Mouse (Mus musculus): Measurements from ENCODE around the gene Hdlbp. TPM values are rescaled to one million over a fixed set of nuclear protein-coding genes. Genes with fewer than 3 reads are reported as not detected.
A peak's percentile ranks its signal among the peaks of the same experiment; 100 is the strongest.
"Not testable (repeated sequence)": the region's sequence is repeated elsewhere in the genome, so short reads cannot be mapped to it uniquely, and the experiment has no call there.

Gene Hdlbp
- total RNA-seq, 1 experiment, result 147 TPM

DNA sequence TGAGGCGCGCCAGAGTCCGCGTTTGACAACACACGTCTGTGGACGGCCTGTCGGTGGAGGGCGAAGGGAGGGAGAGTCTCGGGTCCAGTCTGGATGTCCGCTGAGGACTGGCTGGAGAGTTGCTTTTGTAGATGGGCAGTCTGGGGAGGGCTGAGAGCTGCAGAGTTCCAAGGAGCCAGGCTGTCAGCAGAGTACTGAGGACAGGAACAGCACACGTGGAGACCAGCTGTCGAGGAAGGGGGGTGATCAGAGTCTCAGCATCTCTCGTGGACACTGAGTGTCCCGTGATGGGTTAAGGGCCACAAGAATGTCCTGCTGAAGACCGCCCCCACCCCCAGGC lies 33.7 kb upstream of the Hdlbp start:
- Histone ChIP-seq H3K4me1 (ENCODE audit: control insufficient read depth in 2 of 2, insufficient read depth in 2 of 2, low read length in 2 of 2, poor library complexity in 1 of 2) (0 out of 4 replicates have a peak, but pooled peaks cover 0 to 2% of the 10 kb centered on the region in 2 experiments), H3K9ac (ENCODE audit: insufficient read depth, low read depth, low read length, poor library complexity, severe bottlenecking) (peak overlapping the region; percentile 84), H3K9me3 (ENCODE audit: control insufficient read depth, insufficient read depth, low read depth, low read length) (no peaks in the 10 kb centered on the region), H3K36me3 (ENCODE audit: control insufficient read depth, insufficient read depth, low read length, poor library complexity, severe bottlenecking) (peaks cover 8% of the 10 kb centered on the region), H3K4me3 (ENCODE audit: insufficient read depth in 1 of 2, low read depth in 1 of 2, low read length in 2 of 2, poor library complexity in 1 of 2, severe bottlenecking in 1 of 2) (peak overlapping the region; percentile 75 to 96), H3K27ac (ENCODE audit: insufficient read depth, low read depth, low read length, poor library complexity, severe bottlenecking) (peak overlapping the region; percentile 44; the same call in 1 of the 2 replicates)
- TF ChIP-seq HCFC1 (IDR thresholded peaks at IDR 0.05; ENCODE audit: borderline replicate concordance, insufficient read depth, low read length), result no peak
- TF ChIP-seq CHD2 (IDR thresholded peaks at IDR 0.05; ENCODE audit: low read depth, low read length), result no peak
- TF ChIP-seq ZC3H11A (IDR thresholded peaks at IDR 0.05; ENCODE audit: borderline replicate concordance, low read depth, low read length), result no peak
- no peak for TF ChIP-seq ZNF384 (IDR thresholded peaks at IDR 0.05; ENCODE audit: low read depth, low read length)
- TF ChIP-seq MAFK (IDR thresholded peaks at IDR 0.05; ENCODE audit: insufficient read depth, low read depth, low read length), result no peak
- DNase-seq (ENCODE audit: low read depth, low spot score), result no peak
- in situ Hi-C loops (cut with MboI; ENCODE audit: low sequenced_read_pairs in 2 of 2, unreplicated experiment in 2 of 2), result no loop called here

DNA sequence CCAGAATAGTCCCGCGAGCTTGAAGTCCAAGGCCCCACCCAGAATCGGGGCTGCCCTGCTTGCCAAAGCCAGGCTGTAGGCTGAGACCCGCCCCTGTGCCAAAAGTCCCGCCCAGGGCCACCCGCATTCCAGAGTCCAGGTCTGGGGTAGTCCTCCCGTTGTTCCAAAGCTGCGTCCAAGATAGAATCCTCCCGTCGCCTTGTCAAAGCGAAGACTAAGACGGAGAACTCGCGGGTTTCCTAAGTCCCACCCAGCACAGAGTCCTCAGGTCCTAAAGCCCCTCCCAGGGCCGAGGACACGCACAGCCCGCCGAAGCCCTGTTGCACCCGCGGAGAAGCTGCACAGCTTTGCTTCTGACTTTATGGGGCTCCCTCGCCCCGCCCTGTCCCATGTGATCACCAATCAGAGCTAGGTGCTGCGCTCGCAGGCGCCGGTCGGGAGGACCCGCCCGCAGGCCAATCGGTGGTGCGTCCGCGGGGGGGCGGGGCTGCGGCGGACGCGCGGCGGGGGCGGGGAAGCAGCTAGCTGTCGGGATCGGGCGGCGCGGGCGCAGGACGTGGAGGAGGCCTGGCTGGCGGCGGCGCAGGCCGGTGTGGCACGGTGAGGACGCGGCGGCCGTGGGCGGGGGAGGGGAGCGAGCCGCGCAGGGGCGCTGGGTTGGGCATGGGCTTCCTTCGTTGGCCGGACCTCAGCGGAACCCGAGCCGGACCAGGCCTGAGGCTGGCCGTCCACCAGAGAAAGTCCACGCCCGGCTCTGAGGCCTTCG lies 33.2 kb upstream of the Hdlbp start, which contains the start of gene Farp2:
Gene Farp2, plus strand, starts transcription at position 495 of the 766 bp plus-strand sequence.
- Histone ChIP-seq H3K36me3 (ENCODE audit: control insufficient read depth, insufficient read depth, low read length, poor library complexity, severe bottlenecking) (peaks cover 10% of the 10 kb centered on the region), H3K4me1 (ENCODE audit: control insufficient read depth in 2 of 2, insufficient read depth in 2 of 2, low read length in 2 of 2, poor library complexity in 1 of 2) (peaks cover 0 to 3% of the 10 kb centered on the region in 2 experiments; a peak in 1 of 4 replicates), H3K9me3 (ENCODE audit: control insufficient read depth, insufficient read depth, low read depth, low read length) (no peaks in the 10 kb centered on the region), H3K9ac (ENCODE audit: insufficient read depth, low read depth, low read length, poor library complexity, severe bottlenecking) (peak within 1 kb of the TSS; percentile 84), H3K4me3 (ENCODE audit: insufficient read depth in 1 of 2, low read depth in 1 of 2, low read length in 2 of 2, poor library complexity in 1 of 2, severe bottlenecking in 1 of 2) (peak within 1 kb of the TSS; percentile 80 to 96), H3K27ac (ENCODE audit: insufficient read depth, low read depth, low read length, poor library complexity, severe bottlenecking) (peak within 1 kb of the TSS; percentile 45; the same call in 1 of the 2 replicates)
- in situ Hi-C loops (cut with MboI; ENCODE audit: low sequenced_read_pairs in 2 of 2, unreplicated experiment in 2 of 2), result no loop called here
- DNase-seq (ENCODE audit: low read depth, low spot score), result peak; percentile 86
- TF ChIP-seq HCFC1 (IDR thresholded peaks at IDR 0.05; ENCODE audit: borderline replicate concordance, insufficient read depth, low read length) (peak; percentile 15; the same call in 1 of the 2 replicates), CHD2 (IDR thresholded peaks at IDR 0.05; ENCODE audit: low read depth, low read length) (no peak)

DNA sequence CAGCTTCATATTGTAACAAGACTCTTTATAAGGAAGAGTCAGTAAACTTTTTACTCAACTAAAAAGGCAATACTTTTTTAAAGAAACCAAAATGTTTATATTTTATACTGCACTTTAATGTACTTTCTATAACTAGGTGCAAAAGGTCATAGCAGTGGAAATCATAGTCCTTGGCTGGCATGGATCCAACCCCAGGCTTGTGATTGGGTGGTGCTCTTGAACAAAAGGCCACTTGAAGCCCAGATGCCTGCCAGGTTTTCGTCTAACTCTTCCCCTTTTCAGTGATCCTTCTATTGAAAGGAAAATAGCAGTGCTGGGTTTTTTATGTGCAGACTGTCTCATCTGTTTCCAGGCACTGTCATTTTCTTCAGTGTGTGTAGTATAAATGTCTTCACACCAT lies 30.0 kb upstream of the Hdlbp start:
- DNase-seq (ENCODE audit: low read depth, low spot score); H3K4me1 ChIP-seq (ENCODE audit: control insufficient read depth in 2 of 2, insufficient read depth in 2 of 2, low read length in 2 of 2, poor library complexity in 1 of 2); H3K9ac ChIP-seq (ENCODE audit: insufficient read depth, low read depth, low read length, poor library complexity, severe bottlenecking); in situ Hi-C loops (cut with MboI; ENCODE audit: low sequenced_read_pairs in 2 of 2, unreplicated experiment in 2 of 2); H3K9me3 ChIP-seq (ENCODE audit: control insufficient read depth, insufficient read depth, low read depth, low read length); H3K4me3 ChIP-seq (ENCODE audit: insufficient read depth in 1 of 2, low read depth in 1 of 2, low read length in 2 of 2, poor library complexity in 1 of 2, severe bottlenecking in 1 of 2); H3K27ac ChIP-seq (ENCODE audit: insufficient read depth, low read depth, low read length, poor library complexity, severe bottlenecking): not testable (repeated sequence)
- H3K36me3 ChIP-seq (ENCODE audit: control insufficient read depth, insufficient read depth, low read length, poor library complexity, severe bottlenecking), result peaks cover 17% of the 10 kb centered on the region

DNA sequence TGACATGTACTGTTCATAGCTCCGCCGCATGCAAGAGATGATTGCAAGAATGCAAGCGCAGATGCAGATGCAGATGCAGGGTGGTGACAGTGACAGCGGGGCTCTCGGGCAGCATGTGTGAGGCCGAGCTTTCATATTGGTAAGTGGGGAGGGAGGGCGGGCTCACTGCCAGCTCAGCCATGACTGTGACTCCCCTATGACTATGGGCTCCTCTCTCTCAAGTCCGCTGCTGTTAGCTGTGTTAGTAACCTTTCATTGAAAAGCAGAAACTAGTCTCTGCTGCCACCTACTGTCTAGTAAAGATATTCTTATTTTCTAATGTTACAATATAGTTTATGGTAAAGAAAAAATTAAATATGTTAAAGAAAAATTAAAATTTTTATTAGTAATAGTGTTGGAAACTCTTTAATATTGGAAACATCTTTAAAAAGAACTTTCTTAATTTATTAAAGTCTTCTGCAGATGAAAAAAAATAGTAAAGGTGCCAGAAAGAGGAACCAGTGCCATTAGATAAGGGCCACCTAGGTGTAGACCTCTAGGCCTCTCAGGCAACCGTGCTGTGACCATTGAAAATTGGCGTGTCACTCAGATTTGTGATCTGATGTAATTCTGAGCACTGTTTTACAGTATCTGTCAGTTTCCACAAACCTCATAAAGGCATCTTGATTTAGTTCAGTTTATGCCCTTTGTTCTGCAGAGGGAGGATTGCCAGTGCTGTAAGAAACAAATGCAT lies 28.5 kb upstream of the Hdlbp start:
- in situ Hi-C loops (cut with MboI; ENCODE audit: low sequenced_read_pairs in 2 of 2, unreplicated experiment in 2 of 2), result no loop called here
- peak; percentile 12 for DNase-seq (ENCODE audit: low read depth, low spot score)
- no peak for TF ChIP-seq MAFK (IDR thresholded peaks at IDR 0.05; ENCODE audit: insufficient read depth, low read depth, low read length)
- no peak for TF ChIP-seq CHD2 (IDR thresholded peaks at IDR 0.05; ENCODE audit: low read depth, low read length)
- TF ChIP-seq HCFC1 (IDR thresholded peaks at IDR 0.05; ENCODE audit: borderline replicate concordance, insufficient read depth, low read length), result no peak
- no peak for TF ChIP-seq ZNF384 (IDR thresholded peaks at IDR 0.05; ENCODE audit: low read depth, low read length)
- no peak for TF ChIP-seq ZC3H11A (IDR thresholded peaks at IDR 0.05; ENCODE audit: borderline replicate concordance, low read depth, low read length)

More for the DNA sequence above, 28.5 kb upstream of the Hdlbp start:
- Histone ChIP-seq H3K36me3 (ENCODE audit: control insufficient read depth, insufficient read depth, low read length, poor library complexity, severe bottlenecking) (peaks cover 21% of the 10 kb centered on the region), H3K9ac (ENCODE audit: insufficient read depth, low read depth, low read length, poor library complexity, severe bottlenecking) (no peak overlapping the region), H3K9me3 (ENCODE audit: control insufficient read depth, insufficient read depth, low read depth, low read length) (no peaks in the 10 kb centered on the region), H3K4me3 (ENCODE audit: insufficient read depth in 1 of 2, low read depth in 1 of 2, low read length in 2 of 2, poor library complexity in 1 of 2, severe bottlenecking in 1 of 2) (no peak overlapping the region), H3K4me1 (ENCODE audit: control insufficient read depth in 2 of 2, insufficient read depth in 2 of 2, low read length in 2 of 2, poor library complexity in 1 of 2) (peaks cover 0 to 2% of the 10 kb centered on the region in 2 experiments; a peak in 1 of 4 replicates), H3K27ac (ENCODE audit: insufficient read depth, low read depth, low read length, poor library complexity, severe bottlenecking) (no peak overlapping the region)

All from ES-E14 (cell line).